Mouse (Mus musculus) monocyte, adult 5-6 weeks (primary cell): ENCODE data around the gene C2cd2. TPM values are rescaled to one million over a fixed set of nuclear protein-coding genes. Genes with fewer than 3 reads are reported as not detected.
"Not testable (repeated sequence)": the region's sequence is repeated elsewhere in the genome, so short reads cannot be mapped to it uniquely, and the experiment has no call there.

Source experiments
- ATAC-seq: fragments of 153-309, 156-312 bp; replicated peaks from 2 replicates; pipeline ENCODE4 v1.8.0; 2017; ENCODE audit warnings: mild to moderate bottlenecking; ENCODE audit not compliant: low TSS enrichment, insufficient number of reproducible peaks, severe bottlenecking, poor library complexity, low FRiP score
- total RNA-seq: library from RNA; stranded (forward); fragments of 200-1000, 200-491, 200-594 nt; gene quantifications from 3 replicates; pipeline ENCODE4 v1.2.3, GENCODE M21; 2017

C2cd2 gene
- total RNA-seq, 1 experiment from 2014 or later: 14.5 TPM

- ATAC-seq: no peak
These were observed 10.0 kb downstream of the C2cd2 start for GRCm38 (mm10) chr16:97952371-97952770.

- no peak for ATAC-seq
These were observed 12.3 kb downstream of the C2cd2 start for GRCm38 (mm10) chr16:97950061-97950460.

GRCm38 (mm10) chr16:97948836-97949235 is 13.6 kb downstream of the C2cd2 start:
- no peak for ATAC-seq

GRCm38 (mm10) chr16:97946993-97947392 is 15.4 kb downstream of the C2cd2 start:
- not testable (repeated sequence) for ATAC-seq

- no peak for ATAC-seq
These were observed 20.6 kb downstream of the C2cd2 start for GRCm38 (mm10) chr16:97941844-97942243.

GRCm38 (mm10) chr16:97940471-97940973 is 21.9 kb downstream of the C2cd2 start:
- ATAC-seq: no peak

GRCm38 (mm10) chr16:97935815-97936214 is 26.6 kb downstream of the C2cd2 start:
- no peak for ATAC-seq

- ATAC-seq: no peak
These were observed 32.2 kb downstream of the C2cd2 start for GRCm38 (mm10) chr16:97930231-97930630.

- no peak for ATAC-seq
These were observed 32.9 kb downstream of the C2cd2 start for GRCm38 (mm10) chr16:97929520-97929919.

GRCm38 (mm10) chr16:97927331-97927938 is 35.0 kb downstream of the C2cd2 start:
- ATAC-seq: no peak

- no peak for ATAC-seq
These were observed 36.0 kb downstream of the C2cd2 start for GRCm38 (mm10) chr16:97926381-97926780.

- ATAC-seq: no peak
These were observed 36.6 kb downstream of the C2cd2 start for GRCm38 (mm10) chr16:97925760-97926159.

GRCm38 (mm10) chr16:97923700-97924099 is 38.7 kb downstream of the C2cd2 start:
- no peak for ATAC-seq

- ATAC-seq: no peak
These were observed 39.6 kb downstream of the C2cd2 start for GRCm38 (mm10) chr16:97922779-97923126.

GRCm38 (mm10) chr16:97921961-97922778 is 40.2 kb downstream of the C2cd2 start:
- peak; percentile 88 for ATAC-seq

GRCm38 (mm10) chr16:97920621-97921020 is 41.8 kb downstream of the C2cd2 start:
- no peak for ATAC-seq

GRCm38 (mm10) chr16:97919793-97920192 is 42.6 kb downstream of the C2cd2 start:
- no peak for ATAC-seq

- no peak for ATAC-seq
These were observed 49.5 kb downstream of the C2cd2 start for GRCm38 (mm10) chr16:97912873-97913272.

- ATAC-seq: no peak
These were observed 53.0 kb downstream of the C2cd2 start for GRCm38 (mm10) chr16:97909356-97909755.

- ATAC-seq: no peak
These were observed 54.9 kb downstream of the C2cd2 start for GRCm38 (mm10) chr16:97907496-97907895.
